In the genomic region with DNA sequence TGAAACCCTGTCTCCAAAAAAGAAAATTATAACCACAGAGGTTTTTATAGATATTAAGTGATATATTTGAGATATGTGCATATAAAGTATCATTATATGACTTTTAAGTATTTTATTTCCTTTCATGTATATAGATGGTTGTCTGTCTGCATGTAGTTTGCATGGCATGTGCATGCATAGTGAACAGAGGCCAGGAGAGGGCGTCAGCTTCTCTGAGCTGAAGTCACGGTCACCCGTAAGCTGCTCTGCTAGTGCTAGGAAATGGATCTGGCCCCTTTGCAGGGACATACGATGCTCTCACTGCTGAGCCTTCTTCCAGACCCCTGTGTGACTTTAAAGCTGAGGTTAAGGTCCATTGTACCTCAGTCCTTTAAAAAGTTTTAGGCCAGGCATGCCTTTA, we compare ENCODE assay signal across 15 mouse cellular contexts. TPM values are rescaled to one million over a fixed set of nuclear protein-coding genes. Genes with fewer than 3 reads are reported as not detected.
A peak's percentile ranks its signal among the peaks of the same experiment; 100 is the strongest.
DNase-seq lines count a peak whose midpoint lies in the region; ATAC-seq and TF ChIP-seq lines count a peak whose summit lies in the region.
"Had no signal": no experiment of that assay in that cellular context is flagged by ENCODE, and none has a peak within 500 bp of the region (broad histone marks: within the 10 kb centered on the region; RNA-seq: fewer than 3 reads in every experiment).

No protein-coding gene starts in this region.

- no peak for ATAC-seq in intestine, postnatal 0 days
- ATAC-seq in intestine, embryonic 16.5 days: no peak
- no peak for ATAC-seq in lung, postnatal 0 days
- 0 out of 2 replicates have a peak, but pooled peaks have one; percentile 46 for ATAC-seq in megakaryocyte progenitor cell, adult 5-6 weeks (replicated peaks; ENCODE audit: poor library complexity)
- ATAC-seq: activated CD4-positive, CD25-positive, alpha-beta regulatory T cell, adult 4 months; inflammation-experienced regulatory T-cells, adult 6 months had no signal

- no peak for DNase-seq in lung, postnatal 0 days (ENCODE audit: low spot score)
- no peak for DNase-seq in lung, postnatal 14 days
- DNase-seq in R1 (ENCODE audit: low read depth, low spot score): peak; percentile 63
- no peak for DNase-seq in natural killer cell, adult 2 months (ENCODE audit: low spot score in 2 of 2)
- DNase-seq: cerebellum, adult 18-20 months; kidney, postnatal 25 days; thymus, adult 18-20 months had no signal

- H3K4me2 ChIP-seq in intestine, postnatal 0 days (replicated peaks; ENCODE audit: low read depth): no peak overlapping the region
- H3K4me2 ChIP-seq in intestine, embryonic 16.5 days (ENCODE audit: low read depth, low read length): no peak overlapping the region
- no peak overlapping the region for H3K4me2 ChIP-seq in lung, postnatal 0 days (replicated peaks; ENCODE audit: low read depth, low read length)
- H3K4me2 ChIP-seq: midbrain, embryonic 12.5 days had no signal

- TF ChIP-seq EP300 in lung, postnatal 0 days (IDR thresholded peaks at IDR 0.05): no peak

- 82% methylated on average over 4 of the region's 4 CpGs for WGBS in intestine, postnatal 0 days
- WGBS in intestine, embryonic 16.5 days: 82% methylated on average over 4 of the region's 4 CpGs
- WGBS in lung, postnatal 0 days: 81% methylated on average over 4 of the region's 4 CpGs

- peaks cover 92% of the 10 kb centered on the region for H3K36me3 ChIP-seq in intestine, postnatal 0 days (ENCODE audit: control insufficient read depth, insufficient read depth)
- peaks cover 54% of the 10 kb centered on the region for H3K36me3 ChIP-seq in intestine, embryonic 16.5 days (ENCODE audit: control insufficient read depth, insufficient read depth, low read length)
- H3K36me3 ChIP-seq in lung, postnatal 0 days (ENCODE audit: insufficient read depth, low read length): peaks cover 58% of the 10 kb centered on the region

- H3K9me3 ChIP-seq in intestine, postnatal 0 days (ENCODE audit: control insufficient read depth): no peaks in the 10 kb centered on the region
- no peaks in the 10 kb centered on the region for H3K9me3 ChIP-seq in intestine, embryonic 16.5 days (ENCODE audit: control insufficient read depth, low read length)
- no peaks in the 10 kb centered on the region for H3K9me3 ChIP-seq in lung, postnatal 0 days (ENCODE audit: low read length)
- H3K9me3 ChIP-seq: G1E; limb, embryonic 10.5 days; midbrain, embryonic 12.5 days had no signal

- TF ChIP-seq CTCF in intestine, postnatal 0 days (IDR thresholded peaks at IDR 0.05; ENCODE audit: low read depth): peak; percentile 47
- peak; percentile 35 for TF ChIP-seq CTCF in lung, postnatal 0 days (IDR thresholded peaks at IDR 0.05)

- no peak overlapping the region for H3K27ac ChIP-seq in intestine, postnatal 0 days (ENCODE audit: low read depth, low read length)
- H3K27ac ChIP-seq in intestine, embryonic 16.5 days (ENCODE audit: low read length): no peak overlapping the region
- H3K27ac ChIP-seq in lung, postnatal 0 days (ENCODE audit: low read length): no peak overlapping the region
- H3K27ac ChIP-seq: limb, embryonic 10.5 days; midbrain, embryonic 12.5 days had no signal

- no peak overlapping the region for H3K4me3 ChIP-seq in intestine, postnatal 0 days (ENCODE audit: low read depth, low read length)
- H3K4me3 ChIP-seq in intestine, embryonic 16.5 days (ENCODE audit: low read length): no peak overlapping the region
- H3K4me3 ChIP-seq in lung, postnatal 0 days (ENCODE audit: low read depth, low read length): no peak overlapping the region
- H3K4me3 ChIP-seq: limb, embryonic 10.5 days; midbrain, embryonic 12.5 days had no signal

- H3K27me3 ChIP-seq in intestine, postnatal 0 days (replicated peaks; ENCODE audit: control insufficient read depth, insufficient read depth, low read length): no peaks in the 10 kb centered on the region
- no peaks in the 10 kb centered on the region for H3K27me3 ChIP-seq in intestine, embryonic 16.5 days (replicated peaks; ENCODE audit: control insufficient read depth, insufficient read depth, low read length)
- H3K27me3 ChIP-seq in lung, postnatal 0 days (replicated peaks; ENCODE audit: insufficient read depth, low read length): no peaks in the 10 kb centered on the region
- H3K27me3 ChIP-seq: midbrain, embryonic 12.5 days had no signal

- H3K9ac ChIP-seq in intestine, postnatal 0 days (ENCODE audit: low read depth, low read length): no peak overlapping the region
- no peak overlapping the region for H3K9ac ChIP-seq in intestine, embryonic 16.5 days (ENCODE audit: low read depth, low read length)
- no peak overlapping the region for H3K9ac ChIP-seq in lung, postnatal 0 days (replicated peaks; ENCODE audit: low read depth)
- H3K9ac ChIP-seq: midbrain, embryonic 12.5 days had no signal

- no peaks in the 10 kb centered on the region for H3K4me1 ChIP-seq in intestine, postnatal 0 days (replicated peaks; ENCODE audit: control insufficient read depth, insufficient read depth, low read length)
- no peaks in the 10 kb centered on the region for H3K4me1 ChIP-seq in intestine, embryonic 16.5 days (ENCODE audit: control insufficient read depth, insufficient read depth, low read length)
- no peaks in the 10 kb centered on the region for H3K4me1 ChIP-seq in lung, postnatal 0 days (ENCODE audit: insufficient read depth, low read depth, low read length)
- H3K4me1 ChIP-seq: limb, embryonic 10.5 days; midbrain, embryonic 12.5 days had no signal

RNA-seq across cellular contexts. Expression of a gene that starts 13.0 kb away (rescaled TPM):
- 22.5 and 22.8 TPM in 2 replicates for polyA plus RNA-seq in intestine, postnatal 0 days (2015; fragmentation: Nextera tagmentation; extraction: Ambion mirVana)
- polyA plus RNA-seq in intestine, embryonic 16.5 days (2015; fragmentation: Nextera tagmentation; extraction: Ambion mirVana): 35.9 and 40.1 TPM in 2 replicates
- 25.2 and 26.5 TPM in 2 replicates for polyA plus RNA-seq in lung, postnatal 0 days (2015; fragmentation: Nextera tagmentation; extraction: Ambion mirVana)
- total RNA-seq in megakaryocyte progenitor cell, adult 5-6 weeks (2015): 16.5 and 18.2 TPM in 2 replicates
- total RNA-seq in megakaryocyte progenitor cell, adult 5-6 weeks (2017): 23.0 and 31.8 TPM in 2 replicates

RNA-seq across cellular contexts. Expression of a gene that starts 42.9 kb away (rescaled TPM):
- polyA plus RNA-seq in intestine, postnatal 0 days (2015; fragmentation: Nextera tagmentation; extraction: Ambion mirVana): 166 and 171 TPM in 2 replicates
- 161 and 164 TPM in 2 replicates for polyA plus RNA-seq in intestine, embryonic 16.5 days (2015; fragmentation: Nextera tagmentation; extraction: Ambion mirVana)
- 169 and 177 TPM in 2 replicates for polyA plus RNA-seq in lung, postnatal 0 days (2015; fragmentation: Nextera tagmentation; extraction: Ambion mirVana)
- total RNA-seq in megakaryocyte progenitor cell, adult 5-6 weeks (2015): 285 TPM in 2 replicates
- 1,035 and 1,085 TPM in 2 replicates for total RNA-seq in megakaryocyte progenitor cell, adult 5-6 weeks (2017)
